In the genomic region with DNA sequence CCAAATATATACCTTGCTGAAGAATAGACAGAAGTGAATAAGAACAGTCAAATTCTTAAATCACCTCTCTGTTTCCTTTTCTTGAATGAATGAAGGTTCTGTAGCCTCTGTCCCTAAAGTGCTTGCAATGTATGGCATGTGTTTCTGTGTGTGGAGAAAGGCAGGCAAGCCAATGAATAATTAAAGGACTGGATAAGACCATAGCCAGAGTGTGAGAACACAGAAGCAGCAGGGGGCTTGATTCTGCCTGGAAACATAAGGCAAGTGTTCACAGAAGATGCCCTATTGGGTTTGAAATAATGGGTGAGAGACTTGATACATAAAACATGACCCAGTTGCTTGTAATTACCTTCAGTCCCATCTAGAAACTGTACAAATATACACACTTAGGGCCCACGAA, we compare ENCODE assay signal across 19 mouse cellular contexts.
A peak's percentile ranks its signal among the peaks of the same experiment; 100 is the strongest.
DNase-seq lines count a peak whose midpoint lies in the region; ATAC-seq and TF ChIP-seq lines count a peak whose summit lies in the region.
"Had no signal": no experiment of that assay in that cellular context is flagged by ENCODE, and none has a peak within 500 bp of the region (broad histone marks: within the 10 kb centered on the region; RNA-seq: fewer than 3 reads in every experiment).

No protein-coding gene starts in this region.

- TF ChIP-seq CTCF in brain, embryonic 14.5 days (IDR thresholded peaks at IDR 0.05; ENCODE audit: borderline replicate concordance, extremely low read depth, insufficient read depth, insufficient read length): no peak

- H3K36me3 ChIP-seq in hindbrain, embryonic 14.5 days (replicated peaks; ENCODE audit: control insufficient read depth, insufficient read depth): no peaks in the 10 kb centered on the region
- H3K36me3 ChIP-seq in hindbrain, embryonic 10.5 days: no peaks in the 10 kb centered on the region
- no peaks in the 10 kb centered on the region for H3K36me3 ChIP-seq in midbrain, embryonic 14.5 days (ENCODE audit: control insufficient read depth, insufficient read depth, low read length)
- H3K36me3 ChIP-seq: embryonic facial prominence, embryonic 15.5 days; heart, embryonic 12.5 days; liver, embryonic 15.5 days had no signal

- H3K9ac ChIP-seq in hindbrain, embryonic 14.5 days: no peak overlapping the region
- H3K9ac ChIP-seq in midbrain, embryonic 14.5 days (replicated peaks; ENCODE audit: low read length): no peak overlapping the region
- H3K9ac ChIP-seq: embryonic facial prominence, embryonic 15.5 days; heart, embryonic 12.5 days; liver, embryonic 15.5 days had no signal

- no peaks in the 10 kb centered on the region for H3K27me3 ChIP-seq in hindbrain, embryonic 14.5 days (ENCODE audit: control insufficient read depth, insufficient read depth, low read length)
- H3K27me3 ChIP-seq in hindbrain, embryonic 10.5 days (ENCODE audit: insufficient read depth, poor library complexity, severe bottlenecking): no peaks in the 10 kb centered on the region
- H3K27me3 ChIP-seq in midbrain, embryonic 14.5 days (ENCODE audit: control insufficient read depth, insufficient read depth, low read length): no peaks in the 10 kb centered on the region
- H3K27me3 ChIP-seq: embryonic facial prominence, embryonic 15.5 days; heart, embryonic 12.5 days; liver, embryonic 15.5 days had no signal

- DNase-seq in hindbrain, embryonic 14.5 days (ENCODE audit: low spot score): peak; percentile 39
- DNase-seq in hindbrain, embryonic 10.5 days (ENCODE audit: low spot score): no peak
- DNase-seq in R1 (ENCODE audit: low read depth, low spot score) (peak; percentile 3), liver (no peak)
- DNase-seq in brain, embryonic 14.5 days (ENCODE audit: low read depth): peak; percentile 89
- peak; percentile 73 for DNase-seq in midbrain, embryonic 14.5 days
- no peak for DNase-seq in embryo, embryonic 11 days
- DNase-seq: adrenal gland, adult 8-10 months; cerebellum, postnatal 25 days; heart, postnatal 14 days; kidney, adult 18-20 months; right cerebral cortex, adult 18-20 months; thymus, postnatal 14 days had no signal

- H3K4me1 ChIP-seq in hindbrain, embryonic 14.5 days (replicated peaks; ENCODE audit: control insufficient read depth, insufficient read depth, low read length): no peaks in the 10 kb centered on the region
- 0 out of 2 replicates have a peak, but pooled peaks cover 6% of the 10 kb centered on the region for H3K4me1 ChIP-seq in hindbrain, embryonic 10.5 days (replicated peaks)
- H3K4me1 ChIP-seq in midbrain, embryonic 14.5 days (ENCODE audit: control insufficient read depth, insufficient read depth, low read length): no peaks in the 10 kb centered on the region; the same call in 1 of the 2 replicates
- H3K4me1 ChIP-seq: heart, embryonic 12.5 days; liver, embryonic 15.5 days had no signal

- TF ChIP-seq POLR2A in brain, embryonic 14.5 days (IDR thresholded peaks at IDR 0.05; ENCODE audit: borderline replicate concordance, extremely low read depth, insufficient read depth, insufficient read length, poor library complexity, severe bottlenecking): no peak

- H3K4me2 ChIP-seq in hindbrain, embryonic 14.5 days (replicated peaks): no peak overlapping the region
- H3K4me2 ChIP-seq in midbrain, embryonic 14.5 days (ENCODE audit: low read length): no peak overlapping the region
- H3K4me2 ChIP-seq: embryonic facial prominence, embryonic 15.5 days; heart, embryonic 12.5 days; liver, embryonic 15.5 days had no signal

- ATAC-seq in hindbrain, embryonic 14.5 days (ENCODE audit: low FRiP score): peak; percentile 55; the same call in 1 of the 2 replicates
- ATAC-seq in midbrain, embryonic 14.5 days (ENCODE audit: low FRiP score, low TSS enrichment): peak; percentile 43; the same call in 1 of the 2 replicates
- ATAC-seq: lung, postnatal 0 days had no signal

- H3K4me3 ChIP-seq in hindbrain, embryonic 14.5 days (replicated peaks; ENCODE audit: low read length): no peak overlapping the region
- no peak overlapping the region for H3K4me3 ChIP-seq in hindbrain, embryonic 10.5 days
- no peak overlapping the region for H3K4me3 ChIP-seq in midbrain, embryonic 14.5 days (replicated peaks; ENCODE audit: low read depth, low read length)
- H3K4me3 ChIP-seq: embryonic facial prominence, embryonic 15.5 days; heart, embryonic 12.5 days; liver, embryonic 15.5 days had no signal

- no peaks in the 10 kb centered on the region for H3K9me3 ChIP-seq in hindbrain, embryonic 14.5 days (ENCODE audit: control insufficient read depth, low read length)
- no peaks in the 10 kb centered on the region for H3K9me3 ChIP-seq in hindbrain, embryonic 10.5 days
- H3K9me3 ChIP-seq in midbrain, embryonic 14.5 days (ENCODE audit: control insufficient read depth, low read length): no peaks in the 10 kb centered on the region
- H3K9me3 ChIP-seq: embryonic facial prominence, embryonic 15.5 days; heart, embryonic 12.5 days; liver, embryonic 15.5 days had no signal

- WGBS in hindbrain, embryonic 14.5 days: 35% methylated on average over 1 of the region's 1 CpGs
- 72% methylated on average over 1 of the region's 1 CpGs for WGBS in hindbrain, embryonic 10.5 days
- WGBS in midbrain, embryonic 14.5 days: 24% methylated on average over 1 of the region's 1 CpGs

- no peak overlapping the region for H3K27ac ChIP-seq in hindbrain, embryonic 14.5 days
- H3K27ac ChIP-seq in hindbrain, embryonic 10.5 days: no peak overlapping the region
- no peak overlapping the region for H3K27ac ChIP-seq in midbrain, embryonic 14.5 days (replicated peaks; ENCODE audit: low read depth, low read length)
- H3K27ac ChIP-seq: embryonic facial prominence, embryonic 15.5 days; kidney, postnatal 0 days; liver, embryonic 15.5 days; stomach, postnatal 0 days had no signal

Comparison
In these comparisons a context has a peak if more than half of its experiments do, and no peak if none do; other contexts are left out.
1. DNase-seq: peak in hindbrain, embryonic 14.5 days (single experiment), R1 (single experiment), brain, embryonic 14.5 days (single experiment) and midbrain, embryonic 14.5 days (single experiment); none in hindbrain, embryonic 10.5 days (single experiment), liver (single experiment) and embryo, embryonic 11 days (single experiment).